Mouse (Mus musculus) heart, adult 11 months (tissue): ENCODE results near the gene Ccdc69.
A peak's percentile ranks its signal among the peaks of the same experiment; 100 is the strongest.

Experiments used
- DNase-seq: peaks from one replicate; pipeline ENCODE4 v3.0.0; 2022

Ccdc69 gene

GRCm38 (mm10) chr11:55036601-55037000 lies 41.3 kb downstream of the Ccdc69 start:
- no peak for DNase-seq

GRCm38 (mm10) chr11:55033040-55033660 lies 44.8 kb downstream of the Ccdc69 start, which contains the start of gene Anxa6:
Gene Anxa6 (minus strand): TSS chr11:55033445.
- peak; percentile 99 for DNase-seq

DNA sequence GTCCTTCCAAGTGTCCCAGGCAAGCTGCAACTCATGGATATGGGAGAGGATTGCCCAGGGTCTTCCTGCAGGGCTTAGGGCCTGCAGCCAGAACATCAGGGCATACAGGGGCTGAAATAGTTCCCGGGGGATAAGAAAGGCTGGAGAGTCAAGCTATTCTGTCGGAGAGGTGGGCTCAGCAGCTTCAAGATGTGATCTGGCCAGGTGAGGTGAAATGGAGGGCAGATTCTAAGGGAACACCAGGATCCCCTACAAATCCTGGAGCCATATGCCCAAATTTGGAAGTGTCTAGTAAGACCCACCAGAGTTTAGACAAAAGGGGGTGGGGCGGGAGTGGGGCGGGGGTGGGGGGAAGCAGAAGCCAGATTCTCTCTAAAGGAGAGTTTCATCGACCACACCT lies 45.6 kb downstream of the Ccdc69 start:
- no peak for DNase-seq

DNA sequence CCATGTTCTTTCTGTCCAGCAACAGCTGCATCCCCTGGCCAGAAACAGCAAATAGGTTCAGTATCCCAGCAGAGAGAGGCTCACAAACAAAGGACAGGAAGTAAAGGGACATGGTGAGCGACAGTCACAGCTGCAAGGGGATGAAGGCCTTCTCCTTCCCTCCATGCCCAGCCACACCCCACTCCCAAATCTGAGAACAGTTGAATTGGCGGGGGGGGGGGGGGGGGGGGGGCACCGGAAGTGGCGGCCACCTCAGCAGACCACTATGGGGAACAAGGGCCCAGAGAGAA lies 46.0 kb downstream of the Ccdc69 start:
- DNase-seq, result peak; percentile 93

DNA sequence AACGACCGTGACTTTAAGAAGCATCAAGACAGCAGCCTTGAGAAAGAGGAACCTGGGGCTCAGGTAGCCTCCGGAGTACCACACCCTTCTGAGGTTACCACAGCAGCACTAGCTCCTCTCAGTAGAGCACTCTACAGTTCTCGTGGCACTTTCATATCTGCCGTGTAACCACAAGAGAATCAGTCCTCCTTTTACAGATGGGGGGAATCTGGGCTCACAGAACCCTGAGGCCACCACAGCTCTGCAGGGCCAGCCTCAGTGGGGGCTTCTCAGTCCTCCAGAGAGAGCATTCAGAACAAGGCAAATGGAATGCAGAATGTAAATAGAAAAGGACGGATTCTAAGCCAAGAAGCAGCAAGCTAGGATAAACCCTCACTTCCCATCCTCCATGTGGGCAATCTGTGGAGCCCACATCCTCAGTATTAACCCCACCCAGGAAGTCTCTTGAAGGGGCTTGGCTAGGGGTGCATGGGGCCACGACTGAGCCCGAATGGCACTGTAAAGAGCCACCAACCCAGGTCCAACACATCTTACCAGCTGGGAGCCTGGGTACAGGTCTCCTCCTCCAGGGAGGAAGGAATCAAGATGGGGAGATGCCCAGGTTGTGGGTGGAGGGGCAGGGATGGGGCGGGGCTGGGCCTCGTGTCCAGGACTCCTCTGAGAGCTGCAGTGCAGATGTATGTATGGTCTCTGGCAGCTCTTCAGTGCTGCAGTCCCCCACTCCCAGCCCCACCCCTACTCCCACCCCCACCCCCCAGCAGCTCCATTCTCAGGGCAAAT lies 46.5 kb downstream of the Ccdc69 start:
- no peak for DNase-seq

- no peak for DNase-seq
Observed at GRCm38 (mm10) chr11:55028509-55028908, 49.4 kb downstream of the Ccdc69 start.

DNA sequence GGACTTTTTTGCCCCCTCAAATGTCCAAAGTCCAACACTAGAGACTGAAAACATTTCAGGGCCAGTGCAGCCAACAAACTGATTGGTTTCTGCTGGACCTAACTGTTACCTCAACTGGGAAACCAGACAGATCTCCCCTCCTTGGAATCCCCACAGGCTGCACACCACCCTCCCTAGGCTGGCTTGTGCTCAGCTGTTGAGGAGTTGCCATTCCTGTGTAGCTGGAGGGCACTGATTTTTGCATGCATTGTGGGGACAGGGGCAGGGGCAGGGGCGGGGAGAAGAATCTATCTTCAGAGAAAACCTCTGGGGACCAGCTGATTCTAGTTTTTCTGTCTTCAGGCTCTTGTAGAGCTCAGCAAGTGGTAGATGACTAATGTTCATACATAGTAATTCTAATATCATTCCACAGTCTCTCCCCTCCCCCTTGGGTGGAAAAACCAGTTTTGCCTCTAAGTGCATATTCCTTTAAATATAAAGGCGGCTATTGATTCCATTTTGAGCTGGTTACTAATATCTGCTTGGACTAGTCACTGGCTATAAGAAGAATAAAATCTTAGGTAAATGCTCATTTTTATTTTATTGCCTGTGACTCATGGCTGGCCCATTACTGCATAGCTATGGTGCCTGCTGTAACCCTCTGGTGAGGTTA lies 50.6 kb downstream of the Ccdc69 start:
- no peak for DNase-seq

DNA sequence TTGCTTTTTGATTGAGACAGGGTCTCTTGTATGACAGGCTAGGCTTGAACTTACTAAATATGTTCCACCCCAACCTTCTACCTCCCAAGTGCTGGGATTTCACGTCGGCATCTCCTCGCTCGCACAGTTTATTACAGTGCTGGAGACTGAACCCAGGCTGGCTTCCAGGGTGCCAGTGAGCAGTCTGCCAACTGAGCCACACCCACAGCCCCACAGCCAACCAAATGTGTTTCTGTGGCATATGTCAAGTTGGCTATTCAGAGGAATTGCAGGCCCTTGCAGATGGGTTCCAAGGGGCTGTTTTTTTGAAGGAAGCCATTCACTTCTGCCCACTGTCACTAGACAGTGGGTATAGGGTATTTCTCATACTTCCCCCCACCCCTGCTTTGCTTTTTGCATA lies 52.0 kb downstream of the Ccdc69 start:
- DNase-seq, result peak; percentile 95

DNA sequence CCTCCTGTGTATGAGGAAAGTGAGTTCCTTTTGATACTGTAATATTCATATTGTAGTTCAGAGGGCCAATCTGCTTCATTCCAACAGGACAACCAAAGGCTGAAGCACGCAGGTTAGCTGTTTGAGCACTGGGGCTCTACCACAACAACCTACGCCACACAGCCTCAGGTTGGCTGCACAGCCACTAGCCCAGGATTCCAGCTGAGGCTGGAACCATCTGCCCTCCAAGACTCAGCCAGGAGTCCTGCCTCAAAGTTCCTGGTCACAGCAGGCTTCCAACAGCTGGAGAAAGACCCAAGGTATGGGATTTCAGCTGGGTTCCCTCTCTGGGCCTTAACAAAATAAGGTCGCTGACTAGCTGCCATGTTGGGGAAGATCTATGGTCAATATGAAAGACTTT lies 54.3 kb downstream of the Ccdc69 start:
- DNase-seq, result no peak

DNA sequence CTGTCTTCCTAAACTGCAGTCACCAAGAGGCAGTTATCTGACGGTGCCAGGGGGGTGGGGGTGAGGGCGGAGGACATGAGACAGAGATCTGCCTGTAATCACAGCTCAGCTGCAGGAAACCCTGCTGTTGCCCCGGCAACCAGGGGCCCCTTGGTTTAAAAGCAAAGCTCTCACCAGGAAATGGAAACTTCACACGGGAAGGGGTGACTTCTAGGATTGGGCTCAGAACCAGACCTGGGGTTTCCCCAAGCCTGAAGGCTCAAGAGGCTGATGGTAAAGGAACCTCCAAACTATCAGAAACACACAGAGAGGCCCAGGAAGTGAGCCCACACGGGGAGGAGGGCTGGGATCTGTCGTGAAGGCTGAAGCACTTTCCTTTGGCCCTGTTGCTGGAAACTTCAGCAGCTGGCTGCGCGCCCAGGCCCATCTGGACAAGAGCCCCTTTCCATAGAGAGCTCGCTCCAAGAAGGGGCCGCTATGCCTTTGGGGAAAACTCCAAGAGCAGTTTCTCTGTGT lies 54.8 kb downstream of the Ccdc69 start:
- DNase-seq, result peak; percentile 99

- peak; percentile 93 for DNase-seq
Observed at GRCm38 (mm10) chr11:55022508-55022907, 55.4 kb downstream of the Ccdc69 start.

DNA sequence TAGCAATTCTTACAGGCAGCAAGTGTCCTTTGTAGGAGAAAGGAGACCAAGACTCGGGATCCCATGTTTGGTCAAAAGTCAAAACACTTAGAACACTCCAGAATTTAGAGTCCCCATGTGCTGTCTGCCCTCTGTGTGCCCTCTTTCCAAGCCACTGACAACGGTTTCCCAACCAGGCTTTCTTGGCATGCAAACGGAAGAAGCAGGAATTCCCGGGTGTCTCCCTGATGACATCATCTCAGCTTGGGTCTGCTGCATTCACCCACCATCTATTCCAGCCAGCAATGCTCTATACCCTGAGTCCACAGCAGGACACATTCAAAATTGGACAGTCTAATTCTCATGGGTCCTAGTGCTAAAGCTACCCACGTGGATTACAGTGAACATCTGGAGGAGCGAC lies 56.1 kb downstream of the Ccdc69 start:
- DNase-seq, result peak; percentile 94

- DNase-seq, result peak; percentile 93
Observed at GRCm38 (mm10) chr11:55021458-55021857, 56.5 kb downstream of the Ccdc69 start.

GRCm38 (mm10) chr11:55019711-55020110 lies 58.2 kb downstream of the Ccdc69 start:
- no peak for DNase-seq

DNA sequence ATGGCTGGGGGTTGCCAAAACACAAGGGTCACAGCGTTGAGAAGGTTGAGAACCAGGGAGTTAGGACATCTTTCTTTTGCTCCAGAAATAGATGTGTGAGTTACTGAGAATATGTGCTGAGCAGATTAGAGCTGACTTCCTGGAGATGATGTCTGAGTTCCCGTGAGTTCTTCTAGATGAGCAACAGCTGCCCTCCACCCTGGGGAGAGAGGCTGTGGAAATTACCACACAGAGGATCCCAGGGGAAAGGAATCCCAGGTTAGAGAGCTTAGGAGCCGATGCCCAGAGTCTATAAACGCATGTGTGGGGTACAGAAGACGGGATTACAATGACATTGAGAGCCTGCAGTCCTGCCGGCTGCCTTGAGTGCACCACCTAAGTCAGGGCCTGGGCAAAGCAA lies 59.9 kb downstream of the Ccdc69 start:
- peak; percentile 93 for DNase-seq

DNA sequence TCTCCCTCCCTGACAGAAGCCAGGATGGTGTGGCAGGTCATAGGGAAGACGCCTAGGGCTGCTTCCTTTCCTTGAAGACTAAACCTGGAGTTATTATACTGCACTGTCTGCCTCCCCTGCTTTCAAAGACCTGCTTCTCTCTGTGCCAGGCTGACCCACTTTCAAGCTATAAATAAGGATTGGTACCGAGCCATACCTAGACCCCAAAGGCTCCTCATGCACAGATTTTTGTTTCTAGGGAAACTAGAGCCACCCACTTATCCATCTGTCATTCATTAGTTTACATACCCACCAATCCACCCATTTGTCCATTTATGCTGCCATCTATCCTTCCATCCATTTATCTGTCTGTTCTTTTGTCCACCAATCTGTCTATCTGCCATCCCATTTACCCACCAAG lies 60.7 kb downstream of the Ccdc69 start:
- no peak for DNase-seq

DNA sequence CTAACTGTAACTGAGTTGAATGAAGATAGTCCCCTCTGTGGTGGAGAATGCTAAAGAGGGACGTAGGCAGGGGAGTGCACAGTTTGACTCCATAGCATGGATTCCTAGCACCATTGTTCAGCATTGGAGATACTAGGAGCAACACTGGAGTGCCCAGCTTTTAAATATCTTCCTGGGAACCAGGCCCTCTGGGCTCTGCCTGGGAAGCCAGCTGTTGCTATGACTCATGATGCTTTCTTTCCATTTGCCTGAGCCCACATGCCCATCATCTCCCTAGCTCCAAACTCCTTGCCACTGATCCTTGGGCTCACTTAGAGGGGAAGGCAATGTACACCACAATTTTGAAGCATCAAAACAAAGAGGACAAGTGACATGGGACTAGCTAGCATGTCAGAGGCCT lies 61.2 kb downstream of the Ccdc69 start:
- DNase-seq, result no peak

DNA sequence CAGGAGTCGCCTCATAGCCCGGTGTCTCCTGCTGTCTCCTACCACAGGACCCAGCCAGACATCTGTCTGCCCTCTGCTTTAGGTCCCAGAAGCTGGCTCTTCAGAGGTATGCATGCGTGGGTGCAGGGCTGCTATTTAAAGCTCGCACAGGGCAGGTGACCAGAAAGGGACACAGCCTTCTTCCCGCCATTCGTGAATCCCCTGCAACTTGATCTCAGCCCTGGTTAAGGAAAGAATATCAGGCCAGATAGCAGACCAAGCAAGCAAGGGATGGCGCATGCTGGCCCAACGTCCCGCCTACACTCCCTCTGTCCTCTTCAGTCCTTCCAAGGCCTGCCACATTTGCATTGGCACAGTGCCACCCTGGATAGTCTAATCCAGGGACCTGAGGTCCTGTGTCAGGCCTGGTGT lies 62.1 kb downstream of the Ccdc69 start:
- peak; percentile 97 for DNase-seq

- no peak for DNase-seq
Observed at GRCm38 (mm10) chr11:55015264-55015663, 62.7 kb downstream of the Ccdc69 start.

GRCm38 (mm10) chr11:55013802-55014201 lies 64.1 kb downstream of the Ccdc69 start:
- no peak for DNase-seq

GRCm38 (mm10) chr11:55012551-55013521 lies 65.1 kb downstream of the Ccdc69 start:
- DNase-seq, result peak; percentile 96

DNA sequence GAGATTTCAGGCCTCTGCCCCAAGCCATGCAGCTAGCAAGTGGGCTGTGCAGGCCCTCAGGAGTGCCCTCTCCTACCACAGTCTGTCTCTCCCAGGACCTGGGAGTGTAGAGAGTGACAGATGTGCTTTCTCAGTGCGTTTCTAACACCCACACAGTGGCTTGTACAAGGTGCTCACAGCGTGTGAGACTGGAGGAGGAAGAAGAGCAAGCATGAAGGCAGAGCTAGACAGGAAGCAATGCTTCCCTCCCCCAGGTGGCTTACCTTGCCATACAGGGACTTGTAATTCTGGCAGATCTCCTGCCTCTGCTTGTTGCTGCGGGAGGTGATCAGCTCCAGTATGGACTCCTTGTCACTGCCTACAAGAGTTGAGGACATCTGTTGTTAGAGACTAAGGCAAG lies 66.5 kb downstream of the Ccdc69 start:
- DNase-seq, result no peak

GRCm38 (mm10) chr11:55008230-55008629 lies 69.7 kb downstream of the Ccdc69 start:
- no peak for DNase-seq
